Mouse (Mus musculus): ENCODE measurements around the gene Slc13a2. TPM values are rescaled to one million over a fixed set of nuclear protein-coding genes. Genes with fewer than 3 reads are reported as not detected.

The Slc13a2 gene
- total RNA-seq, 1 experiment from 2014 or later = not detected

DNA sequence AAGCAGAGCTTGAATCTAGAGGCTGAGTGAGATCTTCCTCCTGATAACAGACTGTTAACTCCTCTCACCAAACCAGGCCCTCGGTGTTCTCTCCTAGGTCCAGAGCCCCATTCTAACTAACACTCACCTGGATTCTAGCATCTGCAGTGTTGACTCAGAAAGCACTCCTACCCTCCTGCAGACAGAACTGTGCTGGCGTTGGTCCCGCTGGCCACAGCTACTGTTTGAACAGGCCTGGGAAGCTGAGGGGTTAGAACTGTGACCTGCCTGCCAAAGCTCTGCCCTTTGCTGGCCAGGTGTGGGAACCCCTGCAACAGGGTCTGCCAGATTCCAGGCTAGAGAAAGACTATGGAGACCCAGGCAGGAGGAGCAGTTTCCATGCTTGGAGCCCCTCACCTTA, 29.3 kb downstream of the Slc13a2 start:
- no peak for DNase-seq

DNA sequence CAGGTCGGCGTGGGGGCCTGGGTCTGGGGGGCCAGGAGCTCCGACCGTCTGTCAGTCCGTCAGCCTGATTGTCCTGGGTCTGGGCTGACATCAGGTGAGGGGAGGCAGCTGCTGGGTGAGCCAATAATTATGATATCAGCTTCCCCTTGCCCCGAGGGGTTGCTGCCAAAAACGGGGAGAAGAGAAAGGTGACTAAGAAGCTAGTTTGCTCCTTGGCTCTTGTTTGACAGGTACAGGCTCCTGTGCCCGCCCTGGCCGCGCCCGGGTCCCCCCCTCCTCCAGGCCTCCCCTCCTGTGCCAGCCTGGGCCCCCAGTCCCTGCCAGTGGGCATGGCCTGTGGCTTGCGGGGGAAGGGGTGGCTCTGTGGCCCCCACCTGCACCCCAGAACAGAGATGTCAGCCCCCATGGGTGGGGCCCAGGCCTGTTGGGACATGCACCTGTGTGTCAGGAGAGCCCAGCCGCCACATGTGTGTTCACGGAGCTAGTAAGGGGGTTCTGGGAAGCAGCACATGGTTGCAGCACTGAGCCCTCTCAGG, 35.4 kb downstream of the Slc13a2 start, which contains the start of gene Foxn1:
Foxn1 (minus strand) TSS at position 51 of the 536 bp plus-strand sequence.
- DNase-seq = no peak

- DNase-seq = no peak
Observed at GRCm38 (mm10) chr11:78385776-78386175, 36.2 kb downstream of the Slc13a2 start.

GRCm38 (mm10) chr11:78382701-78383100, 39.3 kb downstream of the Slc13a2 start:
- no peak for DNase-seq

DNA sequence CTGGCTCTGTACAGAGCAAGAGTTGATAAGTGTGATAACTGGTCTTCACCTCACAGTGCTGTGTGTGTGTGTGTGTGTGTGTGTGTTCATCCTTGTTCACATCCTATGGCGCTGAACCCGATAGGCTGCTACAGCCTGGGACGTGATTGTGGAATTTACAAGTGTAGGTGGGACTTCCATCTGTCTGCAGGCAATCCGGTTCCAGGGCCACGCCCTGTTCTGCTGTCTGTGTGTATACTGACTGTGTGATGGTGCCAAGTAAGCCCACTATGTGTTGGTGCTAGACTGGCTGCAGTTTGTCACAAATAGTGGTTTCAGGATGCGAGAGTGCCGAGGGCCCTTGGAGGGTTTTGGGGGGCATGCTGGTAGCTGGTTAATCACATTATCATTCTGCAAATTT, 39.7 kb downstream of the Slc13a2 start:
- DNase-seq = no peak

- no peak for DNase-seq
Observed at GRCm38 (mm10) chr11:78380996-78381395, 41.0 kb downstream of the Slc13a2 start.

GRCm38 (mm10) chr11:78380351-78380750, 41.7 kb downstream of the Slc13a2 start:
- no peak for DNase-seq

GRCm38 (mm10) chr11:78377549-78378159, 44.4 kb downstream of the Slc13a2 start:
- no peak for DNase-seq

- DNase-seq = no peak
Observed at GRCm38 (mm10) chr11:78374147-78374546, 47.9 kb downstream of the Slc13a2 start.

DNA sequence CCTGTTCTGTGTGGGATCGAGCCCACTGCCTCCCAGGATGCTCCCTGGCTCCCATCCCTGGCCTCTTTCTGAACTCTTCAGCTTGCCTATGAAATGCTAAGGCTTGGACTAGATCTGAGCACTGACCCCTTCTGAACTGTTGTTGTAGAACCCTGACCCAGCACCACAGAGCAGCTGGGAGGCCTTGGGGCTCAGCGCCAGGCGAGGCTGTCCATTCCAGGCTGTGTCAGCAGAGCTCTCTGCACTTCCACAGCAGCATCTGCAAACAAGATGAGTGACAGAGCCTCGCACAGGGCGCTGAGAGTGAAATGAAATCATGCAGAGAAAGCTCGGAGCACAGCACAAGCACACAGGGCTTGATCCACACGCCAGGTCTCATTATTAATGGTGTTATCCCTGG, 49.4 kb downstream of the Slc13a2 start:
- DNase-seq = peak; percentile 89

GRCm38 (mm10) chr11:78372166-78372565, 49.9 kb downstream of the Slc13a2 start:
- DNase-seq = peak; percentile 70

- DNase-seq = no peak
Observed at GRCm38 (mm10) chr11:78371711-78372110, 50.3 kb downstream of the Slc13a2 start.

GRCm38 (mm10) chr11:78370389-78370788, 51.6 kb downstream of the Slc13a2 start:
- no peak for DNase-seq

DNA sequence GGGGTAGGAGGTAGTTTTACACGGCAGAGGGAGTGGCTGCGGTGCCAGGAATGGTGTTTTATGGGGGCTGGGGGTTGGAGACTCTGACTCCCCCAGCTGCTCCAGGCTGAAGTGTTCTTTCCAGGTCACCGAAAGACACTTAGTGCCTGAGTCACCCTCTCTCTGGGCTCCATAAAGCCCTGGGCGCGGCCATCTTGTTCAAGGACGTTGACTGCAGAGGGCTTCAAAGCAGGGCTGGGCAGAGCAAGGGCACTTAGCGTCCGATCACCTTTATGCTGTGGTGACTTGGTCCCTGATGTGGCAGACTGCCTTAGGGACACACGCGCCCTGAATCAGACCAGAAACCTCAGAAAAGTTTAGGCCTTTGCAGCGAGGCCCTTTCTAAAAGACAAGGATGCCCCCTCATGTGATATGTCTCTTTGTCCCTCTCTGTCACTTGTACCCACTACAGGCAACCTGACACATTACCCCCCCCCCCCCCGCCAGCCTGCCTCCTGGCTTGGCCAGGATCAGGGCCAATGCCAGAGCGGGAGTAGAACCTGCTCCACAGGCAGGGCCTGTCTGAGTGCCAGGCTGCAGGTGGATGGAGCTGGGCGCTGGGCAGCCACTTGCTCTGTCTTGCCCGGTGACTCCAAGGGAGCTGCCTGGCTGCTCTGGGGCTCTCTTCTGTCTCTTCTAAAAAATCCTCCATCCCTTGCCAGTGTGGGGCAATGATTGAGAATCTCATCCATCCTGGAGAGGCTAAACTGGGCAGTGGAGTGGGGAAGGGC, 54.4 kb downstream of the Slc13a2 start:
- peak; percentile 68 for DNase-seq

- DNase-seq = peak; percentile 66
Observed at GRCm38 (mm10) chr11:78364103-78364502, 57.9 kb downstream of the Slc13a2 start.

- DNase-seq = no peak
Observed at GRCm38 (mm10) chr11:78363309-78364007, 58.6 kb downstream of the Slc13a2 start.

DNA sequence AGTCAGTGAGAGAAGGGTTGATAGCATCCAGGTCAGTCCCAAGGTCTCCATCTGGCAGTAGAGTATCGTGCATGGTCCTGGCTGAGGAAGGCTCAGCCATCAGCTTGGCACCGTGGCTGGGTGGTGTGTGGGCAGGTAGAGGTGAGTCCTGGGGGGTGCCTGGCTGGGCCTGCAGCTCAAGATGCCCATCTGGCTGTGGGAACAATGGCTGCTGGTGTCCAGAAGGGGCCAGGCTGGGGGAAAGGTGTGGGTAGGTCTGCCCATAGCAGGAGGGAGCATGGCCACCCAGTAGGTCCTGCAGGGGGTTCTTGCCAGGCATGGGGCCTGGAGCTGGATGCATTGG, 61.3 kb downstream of the Slc13a2 start:
- no peak for DNase-seq

GRCm38 (mm10) chr11:78360125-78360788, 61.8 kb downstream of the Slc13a2 start:
- DNase-seq = peak; percentile 89

DNA sequence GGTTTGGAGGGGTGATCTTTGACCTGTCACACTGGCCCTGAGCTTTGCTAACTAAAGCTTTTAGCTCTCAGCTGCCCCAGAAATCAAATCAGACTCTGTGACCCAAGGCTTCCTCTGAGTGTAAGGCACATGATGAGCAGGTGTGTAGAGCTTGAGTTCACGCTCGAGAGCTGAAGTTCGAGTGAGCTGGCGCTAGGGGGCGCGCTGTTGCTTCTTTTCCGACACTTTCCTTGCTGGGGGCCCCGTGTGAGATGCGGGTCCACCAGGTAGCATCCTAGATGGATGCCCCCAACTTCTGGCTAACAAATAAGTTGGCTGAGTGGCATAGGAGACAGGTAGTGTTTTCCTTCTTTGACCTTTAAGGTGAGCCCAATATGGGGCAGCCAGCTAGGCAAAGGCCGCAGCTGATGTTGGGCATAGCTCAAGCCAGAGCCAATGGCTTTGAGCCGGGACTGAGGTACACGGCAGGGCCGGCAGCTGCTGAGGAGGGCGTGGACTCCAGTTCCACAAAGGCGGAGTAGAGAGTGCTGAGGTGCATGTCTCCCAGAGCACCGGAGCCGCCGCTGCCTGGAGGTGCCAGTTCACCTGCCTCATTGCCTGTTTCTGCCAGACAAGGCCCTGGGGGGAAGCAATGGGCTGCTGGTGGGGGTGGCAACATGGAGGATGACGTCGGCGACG, 63.5 kb downstream of the Slc13a2 start:
- peak; percentile 63 for DNase-seq

GRCm38 (mm10) chr11:78355471-78356238, 66.4 kb downstream of the Slc13a2 start:
- DNase-seq = peak; percentile 88

GRCm38 (mm10) chr11:78354905-78355304, 67.1 kb downstream of the Slc13a2 start:
- peak; percentile 1 for DNase-seq

All from adrenal gland, postnatal 14 days (tissue).